Mouse (Mus musculus) right cerebral cortex, postnatal 10 days (tissue): Measurements from ENCODE around the gene 4930558K02Rik.

Source experiments
- DNase-seq, 2 experiments: peaks; one replicate each; pipeline ENCODE4 v3.0.0; 2021; ENCODE audit warnings: low spot score in 2 of 2

4930558K02Rik gene

DNA sequence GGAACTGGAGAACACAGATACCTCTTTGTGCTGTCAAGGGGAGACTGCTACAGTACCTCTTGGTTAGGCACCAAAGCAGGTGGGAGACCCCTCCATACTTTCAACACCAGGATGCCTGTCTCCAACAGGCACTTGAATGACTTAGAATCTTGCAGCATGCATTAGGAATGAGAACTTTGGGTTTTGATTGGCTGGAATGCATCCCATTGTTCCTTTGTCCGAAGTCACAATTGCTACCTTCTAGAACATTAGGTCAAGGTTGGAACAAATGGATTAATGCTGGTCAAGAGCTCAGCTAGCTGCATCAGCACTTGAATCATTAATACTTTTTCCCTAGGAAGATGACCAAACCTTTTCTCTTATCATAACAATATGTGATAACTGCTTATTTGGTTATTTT is at the start of gene 4930558K02Rik:
4930558K02Rik (minus strand) TSS at position 101 of the 400 bp plus-strand sequence.
- DNase-seq = no peak

- DNase-seq = no peak
Measured at GRCm38 (mm10) chr1:162023681-162024270, 44.3 kb upstream of the 4930558K02Rik start.

GRCm38 (mm10) chr1:162020766-162021165 is 41.3 kb upstream of the 4930558K02Rik start:
- no peak for DNase-seq

DNA sequence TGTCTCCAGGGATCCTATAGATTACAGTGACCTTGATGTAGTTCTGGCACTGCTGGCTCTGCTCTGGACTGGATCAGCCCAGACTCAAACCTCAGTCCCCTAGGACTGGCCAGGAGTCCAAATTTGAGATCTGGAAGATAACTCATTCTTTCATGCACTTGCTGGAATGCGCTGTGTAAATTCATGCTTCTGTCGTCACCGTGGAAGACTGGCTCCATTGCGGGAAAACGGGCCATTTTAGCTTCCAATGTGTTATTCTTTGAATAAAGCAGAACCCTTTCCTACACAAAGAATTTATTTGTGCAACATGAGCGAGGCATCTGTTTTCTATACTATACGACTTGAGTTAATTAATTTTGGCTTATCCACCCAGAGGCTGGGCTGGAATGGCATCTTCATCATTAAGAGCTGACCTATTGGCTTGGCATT is 40.9 kb upstream of the 4930558K02Rik start:
- no peak for DNase-seq

DNA sequence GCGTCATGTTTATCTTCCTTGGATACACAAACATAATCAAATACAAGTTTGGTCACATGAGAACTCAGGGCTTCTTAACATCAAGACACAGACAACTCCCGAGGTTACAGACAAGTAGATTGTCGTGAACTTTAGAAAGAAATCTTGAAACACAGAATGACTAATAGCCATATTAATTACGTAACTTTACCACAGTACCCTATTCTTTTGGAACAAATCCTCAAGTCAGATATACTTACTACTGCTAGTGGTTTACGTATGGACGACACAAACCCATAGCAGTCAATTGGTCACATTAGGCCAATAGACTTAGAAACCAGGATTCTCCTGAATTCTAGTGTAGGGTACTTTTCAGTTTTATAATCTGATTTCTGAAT is 39.2 kb upstream of the 4930558K02Rik start:
- DNase-seq = no peak

GRCm38 (mm10) chr1:162017975-162018600 is 38.7 kb upstream of the 4930558K02Rik start:
- DNase-seq = no peak

GRCm38 (mm10) chr1:162016982-162017381 is 37.5 kb upstream of the 4930558K02Rik start:
- no peak for DNase-seq

DNA sequence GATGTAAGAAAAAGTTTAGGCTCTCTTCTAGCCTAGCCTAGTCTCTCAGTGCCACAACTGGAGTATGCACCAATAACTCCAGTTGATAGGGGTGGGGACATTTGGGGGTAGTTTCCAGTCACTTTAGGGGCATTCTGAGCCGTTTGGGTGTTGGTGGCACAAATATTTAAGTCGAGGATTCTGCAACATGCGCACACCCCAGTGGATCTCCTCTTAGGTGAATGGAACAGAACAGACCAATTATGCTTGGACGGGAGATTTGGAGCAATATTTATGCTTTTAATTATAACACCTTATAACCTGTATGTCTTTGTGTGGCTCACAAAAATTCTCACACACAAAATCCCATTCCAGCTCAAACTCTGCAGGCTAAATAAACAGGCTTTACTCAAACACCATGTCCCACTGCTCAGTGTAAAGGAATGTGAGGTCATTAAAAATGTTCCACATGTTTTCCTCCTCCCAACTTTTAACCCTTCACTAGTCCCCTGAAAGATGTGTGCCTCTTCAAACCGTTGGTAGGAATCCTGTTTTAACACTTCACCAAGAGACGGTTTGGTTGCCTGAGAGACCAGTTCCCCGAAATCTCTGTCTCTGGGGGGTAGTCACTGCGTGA is 35.9 kb upstream of the 4930558K02Rik start:
- no peak for DNase-seq

DNA sequence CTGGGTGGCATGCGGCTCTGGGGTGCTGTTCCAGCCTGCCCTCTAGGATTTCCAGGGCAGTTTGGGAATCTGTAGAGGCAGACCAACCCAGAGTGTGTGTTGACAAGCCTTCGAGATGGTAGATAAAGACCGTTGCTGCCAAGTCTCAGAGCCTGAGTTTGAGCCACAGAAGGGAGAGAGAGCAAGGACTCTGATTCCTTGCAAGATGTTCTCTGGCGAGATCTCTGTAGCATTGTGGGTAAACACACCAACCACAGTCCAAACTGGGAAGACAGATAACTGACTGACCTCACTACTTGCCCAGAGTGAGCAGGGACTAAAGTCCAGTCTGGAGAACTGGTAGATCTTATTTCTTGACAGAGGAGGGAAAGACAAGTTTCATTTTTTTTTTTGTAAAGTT is 34.1 kb upstream of the 4930558K02Rik start:
- DNase-seq = no peak

GRCm38 (mm10) chr1:162011523-162012245 is 32.2 kb upstream of the 4930558K02Rik start:
- DNase-seq = no peak

- no peak for DNase-seq
Measured at GRCm38 (mm10) chr1:162009086-162009485, 29.6 kb upstream of the 4930558K02Rik start.

GRCm38 (mm10) chr1:162008631-162009067 is 29.2 kb upstream of the 4930558K02Rik start:
- DNase-seq = no peak

- DNase-seq = no peak
Measured at GRCm38 (mm10) chr1:162008208-162008607, 28.8 kb upstream of the 4930558K02Rik start.

- DNase-seq = no peak
Measured at GRCm38 (mm10) chr1:162006109-162006508, 26.7 kb upstream of the 4930558K02Rik start.

DNA sequence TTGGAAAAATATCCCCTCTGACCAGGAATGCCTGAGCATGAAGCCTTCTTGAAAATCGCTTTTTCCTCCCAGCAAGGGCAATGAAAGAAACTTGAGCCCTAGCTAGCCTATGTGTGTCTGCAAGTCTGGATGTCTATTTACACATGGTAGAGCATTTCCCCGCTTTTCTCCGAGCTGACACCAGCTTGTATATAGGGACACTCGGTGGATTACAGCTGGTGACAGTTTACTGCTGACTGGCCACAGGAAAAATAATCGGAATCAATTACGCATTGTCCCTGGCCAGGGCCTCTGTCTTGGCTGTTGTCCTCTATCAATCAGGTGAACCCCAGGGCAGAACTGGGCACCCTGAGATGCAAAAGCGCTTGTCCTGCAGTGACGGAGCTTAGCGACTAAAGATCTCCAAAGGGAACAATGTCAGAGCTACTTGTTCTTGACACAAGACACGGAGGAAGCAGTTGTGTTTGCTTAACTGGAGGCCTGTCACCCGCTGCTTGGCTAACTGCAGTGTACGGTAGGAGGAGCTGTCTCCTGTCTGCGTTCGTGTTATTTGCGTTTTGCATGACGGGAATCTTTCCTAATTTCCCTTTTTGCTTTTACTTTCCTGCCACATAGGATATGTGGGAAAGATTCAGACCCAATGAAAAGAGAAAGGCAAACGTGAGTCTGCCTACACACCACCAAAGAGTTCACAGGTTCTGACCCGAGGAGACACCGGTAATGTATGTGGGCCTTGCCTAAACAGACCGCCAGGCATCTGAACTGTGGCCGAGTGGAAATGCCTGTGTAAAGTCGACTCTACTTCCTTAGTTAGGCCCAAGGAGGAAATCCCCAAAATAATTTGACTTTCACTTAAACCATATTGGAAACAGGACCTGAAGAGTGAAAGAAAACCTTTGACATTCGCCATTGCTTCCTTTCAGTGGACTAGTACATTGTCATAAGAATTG is 25.7 kb upstream of the 4930558K02Rik start:
- DNase-seq = peak in 1 of 2 experiments; percentile 43

DNA sequence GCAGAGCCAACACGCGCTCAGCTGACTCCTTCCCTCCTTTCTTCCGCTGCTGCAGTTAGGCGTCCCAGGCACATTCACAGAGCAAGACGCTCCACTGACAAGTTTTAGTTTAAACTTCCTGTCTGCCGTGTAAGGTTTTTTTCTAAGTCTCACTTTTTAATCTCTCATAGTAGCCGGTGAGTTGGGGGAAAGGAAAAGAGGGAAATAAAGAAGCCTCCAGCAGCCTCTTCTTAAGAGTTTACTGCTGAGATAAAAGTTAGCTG is 25.0 kb upstream of the 4930558K02Rik start:
- no peak for DNase-seq

DNA sequence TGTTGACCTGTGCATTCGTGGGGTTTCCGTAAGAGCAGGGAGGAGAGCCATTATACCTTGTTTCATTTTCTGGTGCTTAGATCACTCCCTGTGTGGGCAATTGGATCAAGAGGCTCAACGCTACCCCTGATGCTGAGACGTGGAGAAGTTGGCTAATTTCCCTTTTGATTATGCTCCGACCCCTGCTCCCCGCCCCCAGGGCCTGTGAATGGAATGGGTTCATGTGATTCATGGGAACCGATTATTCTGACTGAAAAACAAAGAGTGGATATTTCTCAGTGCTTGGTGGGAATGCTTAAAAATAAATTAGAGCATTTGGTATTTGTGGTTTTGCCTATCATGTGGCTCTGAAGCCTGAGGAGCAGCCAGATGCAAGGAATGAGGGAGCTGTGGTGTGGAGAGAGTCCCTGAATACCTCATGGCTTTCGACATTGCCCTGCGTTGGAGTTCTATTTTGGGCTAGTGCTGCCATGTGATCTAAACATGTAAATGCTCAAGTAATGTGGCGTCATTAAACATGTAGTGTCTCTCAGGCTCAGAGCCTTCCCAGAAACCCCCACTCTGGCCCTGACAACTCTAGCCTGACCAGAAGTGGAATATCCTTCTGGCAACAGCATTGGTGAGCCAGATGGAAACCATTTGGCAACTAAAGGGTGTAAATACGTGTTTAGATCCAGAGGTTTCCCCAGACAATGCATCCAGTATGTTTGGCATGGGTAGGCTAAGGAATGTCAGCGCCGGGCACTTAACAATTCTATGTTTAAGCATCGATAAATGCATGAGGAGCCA is 24.5 kb upstream of the 4930558K02Rik start:
- no peak for DNase-seq

GRCm38 (mm10) chr1:162001328-162001727 is 21.9 kb upstream of the 4930558K02Rik start:
- DNase-seq = no peak

GRCm38 (mm10) chr1:161999882-162000371 is 20.5 kb upstream of the 4930558K02Rik start:
- peak; percentile 77 to 90 for DNase-seq

DNA sequence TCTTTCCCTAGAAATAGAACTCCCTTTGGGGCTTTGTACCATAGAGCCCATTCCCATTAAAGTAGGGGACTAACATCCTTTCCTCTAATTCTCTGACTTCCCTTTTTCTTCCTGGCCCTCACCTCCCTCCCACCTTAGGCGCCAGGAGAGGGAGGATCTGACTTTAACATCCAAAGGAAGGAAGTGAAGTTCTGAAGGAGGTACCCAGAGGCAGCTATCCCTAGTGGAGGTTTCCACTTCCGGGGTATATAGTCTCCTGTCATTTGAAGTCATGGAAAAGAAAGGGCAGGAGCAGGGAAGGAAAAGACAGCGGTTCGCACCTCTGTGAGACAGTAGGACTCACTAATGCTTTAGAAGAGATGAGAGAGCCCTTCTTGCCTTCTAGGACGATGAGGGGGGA is 19.9 kb upstream of the 4930558K02Rik start:
- no peak for DNase-seq

DNA sequence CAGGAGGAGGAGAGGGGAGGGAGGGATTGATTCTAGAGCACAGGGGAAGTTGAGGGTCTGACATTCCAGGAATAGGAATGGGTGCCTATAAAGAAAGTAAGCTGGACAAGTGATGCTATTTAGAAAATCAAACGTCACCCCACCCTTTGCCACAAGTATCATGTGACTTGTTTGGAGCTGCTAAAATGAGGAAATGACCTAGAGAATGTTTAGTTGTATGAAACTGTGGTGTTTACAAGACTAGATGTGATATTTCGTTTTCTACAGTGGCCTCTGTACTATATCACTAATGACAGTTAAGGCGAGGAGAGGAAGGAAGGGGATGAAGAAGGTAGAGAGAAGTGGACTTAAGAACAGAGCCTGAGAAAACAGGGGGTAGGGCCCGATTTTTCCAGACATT is 19.3 kb upstream of the 4930558K02Rik start:
- no peak for DNase-seq
